Mouse (Mus musculus): ENCODE data around the gene Rap1b. TPM values are rescaled to one million over a fixed set of nuclear protein-coding genes. Genes with fewer than 3 reads are reported as not detected.
"Not testable (repeated sequence)": the region's sequence is repeated elsewhere in the genome, so short reads cannot be mapped to it uniquely, and the experiment has no call there.

Rap1b gene
- polyA plus RNA-seq (2012; rRNA removed) = 54.9 and 55.9 TPM in 2 replicates

DNA sequence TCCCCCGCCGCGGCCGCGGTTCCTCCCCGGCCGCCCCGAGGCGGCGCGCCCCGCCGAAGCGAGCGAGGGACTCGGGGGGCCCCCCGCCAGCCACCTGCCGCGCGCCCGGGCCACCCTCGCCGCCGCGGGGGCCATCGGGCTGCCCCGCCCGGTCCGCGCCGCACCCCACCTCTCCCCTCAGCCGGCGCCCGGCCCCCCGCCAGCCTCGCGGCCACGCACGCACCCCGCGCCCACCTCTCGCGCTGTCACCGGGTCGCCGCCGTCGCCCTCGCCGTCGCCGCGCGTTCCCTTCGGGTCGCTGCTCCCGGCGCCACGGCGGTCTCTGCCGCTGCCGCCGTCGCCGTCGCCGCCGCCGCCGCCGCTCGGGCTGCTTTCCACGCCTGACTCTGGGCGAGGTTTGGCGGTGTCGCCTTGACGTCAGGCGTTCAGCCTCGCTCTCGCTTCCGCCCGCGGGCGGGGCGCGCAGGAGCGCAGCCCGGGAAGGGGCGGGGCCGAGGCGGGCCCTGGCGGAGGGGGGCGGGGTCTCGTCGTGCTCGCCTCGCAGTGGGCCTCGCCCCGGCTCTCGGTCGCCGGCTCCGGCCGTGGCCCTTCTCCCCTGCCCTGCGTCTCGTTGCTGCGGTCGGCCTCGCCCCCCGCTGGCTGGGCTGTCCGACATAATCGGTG, at the start of gene Rap1b:
Gene Rap1b, minus strand, starts transcription at position 439 of the 663 bp plus-strand sequence.
- H3K27ac ChIP-seq (ENCODE audit: insufficient read depth, low read length) = peak within 1 kb of the TSS; percentile 83
- no peak for TF ChIP-seq CTCF (IDR thresholded peaks at IDR 0.05; ENCODE audit: extremely low read depth, insufficient read depth, low read length)
- peak; percentile 66; the same call in 1 of the 2 replicates for TF ChIP-seq POLR2A (IDR thresholded peaks at IDR 0.05; ENCODE audit: extremely low read depth, insufficient read depth, low read length)
- peaks cover 4% of the 10 kb centered on the region for H3K4me1 ChIP-seq (ENCODE audit: control insufficient read depth, insufficient read depth, low read length)
- H3K4me3 ChIP-seq (ENCODE audit: insufficient read depth, low read length) = peak within 1 kb of the TSS; percentile 56

DNA sequence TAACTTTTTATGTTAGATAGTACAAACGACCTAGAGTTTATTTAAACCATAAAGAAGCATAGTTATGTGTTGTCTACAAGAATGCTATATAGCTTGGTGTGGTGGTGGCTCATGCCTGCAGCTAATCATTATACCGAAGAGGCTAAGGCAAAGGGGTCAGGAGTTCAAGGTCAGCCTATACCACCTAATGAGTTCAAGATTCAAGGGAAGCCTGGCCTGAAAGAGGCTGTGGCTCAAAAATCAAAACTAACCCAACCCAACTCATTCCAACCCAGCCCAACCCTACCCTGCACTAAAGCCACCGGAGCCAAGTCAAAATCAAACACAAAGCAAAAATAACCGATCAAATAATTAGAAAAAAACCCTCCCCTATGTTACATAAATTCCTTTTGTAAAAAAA, 49.4 kb upstream of the Rap1b start:
- Histone ChIP-seq H3K4me3 (ENCODE audit: insufficient read depth, low read length) (no peak overlapping the region), H3K27ac (ENCODE audit: insufficient read depth, low read length) (no peak overlapping the region), H3K4me1 (ENCODE audit: control insufficient read depth, insufficient read depth, low read length) (no peaks in the 10 kb centered on the region)
- TF ChIP-seq POLR2A (IDR thresholded peaks at IDR 0.05; ENCODE audit: extremely low read depth, insufficient read depth, low read length) (no peak), CTCF (IDR thresholded peaks at IDR 0.05; ENCODE audit: extremely low read depth, insufficient read depth, low read length) (no peak)

DNA sequence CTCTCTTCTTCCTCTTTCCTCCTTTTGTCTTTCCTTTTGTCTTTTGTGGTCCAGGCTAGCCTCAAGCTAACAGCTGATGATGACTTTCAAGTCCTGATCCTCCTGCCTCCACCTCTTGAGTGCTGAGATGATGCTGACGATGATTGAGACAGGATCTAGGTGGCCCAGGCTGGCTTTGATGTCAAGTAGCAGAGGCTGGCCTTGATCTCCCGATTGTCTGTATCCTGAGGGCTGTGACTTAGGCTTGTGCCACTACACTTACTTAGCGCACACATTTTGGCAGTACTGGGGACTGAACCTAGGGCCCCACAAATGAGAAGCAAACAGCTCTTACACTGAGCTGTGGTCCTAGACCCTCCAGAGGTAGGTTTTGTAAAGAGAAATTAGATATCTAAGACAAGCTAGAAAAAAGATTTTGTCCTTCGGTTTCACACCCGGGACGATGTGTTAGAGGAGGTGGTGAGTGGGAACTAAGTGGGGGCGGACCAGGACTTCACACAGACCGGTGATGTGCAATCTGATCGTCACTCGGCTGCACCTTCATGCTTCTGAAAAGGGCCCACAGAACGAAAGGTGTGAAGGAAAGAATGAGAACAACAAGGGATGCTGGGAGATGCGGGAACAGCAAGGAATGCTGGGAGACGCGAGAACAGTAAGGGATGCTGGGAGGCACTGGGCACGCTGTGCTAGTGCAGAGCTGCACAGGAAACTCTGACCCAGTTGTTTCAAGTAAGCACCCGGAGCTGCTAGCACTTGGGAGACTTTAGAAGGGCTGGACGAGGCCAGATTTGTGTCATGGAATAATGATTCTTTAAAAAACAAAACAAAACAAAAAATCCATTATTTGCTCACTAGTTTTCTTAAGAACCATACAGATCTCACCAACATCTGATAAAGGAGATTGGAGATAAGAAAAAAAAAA, 48.5 kb upstream of the Rap1b start:
- no peak for TF ChIP-seq CTCF (IDR thresholded peaks at IDR 0.05; ENCODE audit: extremely low read depth, insufficient read depth, low read length)
- no peak for TF ChIP-seq POLR2A (IDR thresholded peaks at IDR 0.05; ENCODE audit: extremely low read depth, insufficient read depth, low read length)
- Histone ChIP-seq H3K4me1 (ENCODE audit: control insufficient read depth, insufficient read depth, low read length) (no peaks in the 10 kb centered on the region), H3K27ac (ENCODE audit: insufficient read depth, low read length) (no peak overlapping the region), H3K4me3 (ENCODE audit: insufficient read depth, low read length) (no peak overlapping the region)

DNA sequence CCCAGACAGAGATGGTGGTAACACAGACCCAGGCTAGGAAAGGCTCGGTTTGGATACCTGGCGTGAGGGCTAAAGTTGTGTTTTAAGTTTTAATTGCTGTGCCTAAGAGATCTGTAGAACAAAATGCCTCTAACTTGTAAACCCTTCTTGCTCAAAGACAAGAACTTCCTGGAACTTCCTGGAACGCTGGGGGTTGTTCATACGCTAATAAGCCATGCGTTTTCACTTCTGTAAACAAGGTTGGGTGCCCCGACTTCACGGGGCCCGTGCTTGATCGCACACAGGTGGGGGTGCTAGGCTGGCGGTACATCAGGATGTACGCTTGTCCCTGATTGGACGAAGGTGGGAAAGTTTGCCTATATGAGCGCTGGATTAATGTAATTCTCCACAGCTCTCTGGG, 47.3 kb upstream of the Rap1b start:
- not testable (repeated sequence) for H3K4me3 ChIP-seq (ENCODE audit: insufficient read depth, low read length); H3K27ac ChIP-seq (ENCODE audit: insufficient read depth, low read length); H3K4me1 ChIP-seq (ENCODE audit: control insufficient read depth, insufficient read depth, low read length)

DNA sequence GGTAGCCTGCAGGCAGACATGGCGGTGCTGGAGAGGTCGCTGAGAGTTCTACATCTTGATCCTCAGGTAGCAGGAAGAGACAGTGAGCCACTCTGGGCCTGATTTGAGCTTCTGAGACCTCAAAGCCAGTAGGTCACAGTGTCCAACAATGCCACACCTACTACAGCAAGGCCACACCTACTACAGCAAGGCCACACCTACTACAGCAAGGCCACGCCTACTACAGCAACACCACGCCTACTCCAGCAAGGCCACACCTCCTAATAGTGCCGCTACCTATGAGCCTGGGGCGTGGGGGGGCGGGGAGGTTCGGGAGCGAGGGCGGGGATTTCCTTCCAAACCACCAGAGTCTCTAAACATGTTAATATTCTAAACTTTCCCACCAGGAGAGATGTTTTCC, 45.5 kb upstream of the Rap1b start:
- Histone ChIP-seq H3K27ac (ENCODE audit: insufficient read depth, low read length) (no peak overlapping the region), H3K4me1 (ENCODE audit: control insufficient read depth, insufficient read depth, low read length) (no peaks in the 10 kb centered on the region), H3K4me3 (ENCODE audit: insufficient read depth, low read length) (no peak overlapping the region)
- TF ChIP-seq CTCF (IDR thresholded peaks at IDR 0.05; ENCODE audit: extremely low read depth, insufficient read depth, low read length) (no peak), POLR2A (IDR thresholded peaks at IDR 0.05; ENCODE audit: extremely low read depth, insufficient read depth, low read length) (no peak)

DNA sequence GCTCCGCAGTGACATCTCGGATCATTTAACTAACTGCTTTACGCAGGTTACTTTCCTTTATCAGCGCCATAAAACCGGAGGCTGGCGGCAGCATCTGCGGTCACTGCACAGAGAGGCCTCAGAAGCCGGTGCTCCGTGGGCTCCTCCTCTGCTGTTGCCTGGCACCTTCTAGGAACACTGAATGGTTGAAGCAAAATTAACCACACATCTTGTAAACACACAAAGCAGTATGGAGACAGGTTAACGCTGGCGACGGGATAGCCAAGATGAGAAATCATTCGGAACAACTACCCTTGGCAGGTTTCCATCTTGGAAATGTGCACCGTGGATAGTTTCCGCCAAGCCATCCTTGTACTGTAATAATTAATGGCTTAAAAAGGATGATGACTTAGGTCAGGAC, 43.0 kb upstream of the Rap1b start:
- no peak overlapping the region for H3K4me3 ChIP-seq (ENCODE audit: insufficient read depth, low read length)
- H3K4me1 ChIP-seq (ENCODE audit: control insufficient read depth, insufficient read depth, low read length) = no peaks in the 10 kb centered on the region
- TF ChIP-seq CTCF (IDR thresholded peaks at IDR 0.05; ENCODE audit: extremely low read depth, insufficient read depth, low read length) = no peak
- no peak for TF ChIP-seq POLR2A (IDR thresholded peaks at IDR 0.05; ENCODE audit: extremely low read depth, insufficient read depth, low read length)
- no peak overlapping the region for H3K27ac ChIP-seq (ENCODE audit: insufficient read depth, low read length)

DNA sequence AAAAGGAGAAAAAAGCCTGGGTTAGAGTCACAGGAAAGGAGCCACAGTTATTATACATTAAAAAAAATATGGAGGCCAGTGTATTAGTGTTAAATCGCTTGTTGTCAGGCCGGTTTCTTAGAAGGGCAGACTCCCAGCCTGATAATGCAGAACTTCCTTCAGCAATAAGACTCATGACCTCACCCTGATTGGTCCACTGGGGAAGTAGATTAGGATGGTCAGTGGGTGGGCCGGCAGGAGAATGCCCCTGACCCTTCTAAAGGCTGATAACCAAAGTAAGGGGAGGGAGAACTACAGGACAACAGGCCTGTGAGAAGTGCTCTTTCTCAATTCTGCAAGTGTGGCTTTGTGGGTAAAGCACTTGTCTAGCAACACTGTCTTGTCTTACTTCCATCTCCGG, 39.5 kb upstream of the Rap1b start:
- Histone ChIP-seq H3K4me3 (ENCODE audit: insufficient read depth, low read length) (no peak overlapping the region), H3K27ac (ENCODE audit: insufficient read depth, low read length) (no peak overlapping the region), H3K4me1 (ENCODE audit: control insufficient read depth, insufficient read depth, low read length) (no peaks in the 10 kb centered on the region)
- no peak for TF ChIP-seq POLR2A (IDR thresholded peaks at IDR 0.05; ENCODE audit: extremely low read depth, insufficient read depth, low read length)

DNA sequence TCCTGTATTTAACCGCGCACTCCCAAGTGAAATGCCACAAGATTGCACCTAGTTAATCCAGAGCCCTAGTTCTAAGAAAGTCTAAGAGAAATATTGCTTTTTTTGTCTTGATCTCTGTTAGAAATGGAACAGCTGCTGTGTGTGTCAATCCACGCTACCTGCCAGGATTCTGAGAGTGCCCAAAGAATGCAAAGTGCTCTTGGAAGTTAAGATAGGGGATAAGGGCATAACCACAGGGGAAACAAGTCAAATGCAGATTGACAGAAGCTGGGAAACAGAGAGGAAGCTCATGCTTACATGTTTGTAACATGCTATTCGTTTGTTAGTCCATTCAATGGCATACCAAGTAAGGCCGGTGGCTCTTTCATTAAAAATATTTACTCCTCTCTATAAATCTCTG, 38.9 kb upstream of the Rap1b start:
- Histone ChIP-seq H3K4me1 (ENCODE audit: control insufficient read depth, insufficient read depth, low read length) (no peaks in the 10 kb centered on the region), H3K27ac (ENCODE audit: insufficient read depth, low read length) (no peak overlapping the region), H3K4me3 (ENCODE audit: insufficient read depth, low read length) (no peak overlapping the region)
- no peak for TF ChIP-seq POLR2A (IDR thresholded peaks at IDR 0.05; ENCODE audit: extremely low read depth, insufficient read depth, low read length)
- TF ChIP-seq CTCF (IDR thresholded peaks at IDR 0.05; ENCODE audit: extremely low read depth, insufficient read depth, low read length) = no peak

DNA sequence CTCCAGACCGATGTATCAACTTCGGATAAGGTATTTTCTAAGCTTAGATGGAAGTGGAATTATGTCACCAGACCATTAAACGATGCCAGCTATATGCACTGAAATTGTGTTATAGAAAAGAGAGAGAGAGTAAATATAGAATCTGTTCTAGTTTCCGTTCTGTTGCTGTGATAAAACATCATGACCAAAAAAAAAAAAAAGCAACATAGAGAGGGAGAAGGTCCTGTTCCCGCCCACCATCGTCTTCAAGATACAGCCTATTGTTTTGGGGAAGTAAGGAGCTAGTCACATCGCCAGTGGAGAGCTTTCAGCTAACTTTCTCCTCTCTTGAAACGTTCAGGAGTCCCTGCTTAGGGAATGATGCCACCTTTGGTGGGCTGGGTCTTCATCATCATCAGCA, 37.6 kb upstream of the Rap1b start:
- TF ChIP-seq POLR2A (IDR thresholded peaks at IDR 0.05; ENCODE audit: extremely low read depth, insufficient read depth, low read length) = no peak
- TF ChIP-seq CTCF (IDR thresholded peaks at IDR 0.05; ENCODE audit: extremely low read depth, insufficient read depth, low read length) = no peak

DNA sequence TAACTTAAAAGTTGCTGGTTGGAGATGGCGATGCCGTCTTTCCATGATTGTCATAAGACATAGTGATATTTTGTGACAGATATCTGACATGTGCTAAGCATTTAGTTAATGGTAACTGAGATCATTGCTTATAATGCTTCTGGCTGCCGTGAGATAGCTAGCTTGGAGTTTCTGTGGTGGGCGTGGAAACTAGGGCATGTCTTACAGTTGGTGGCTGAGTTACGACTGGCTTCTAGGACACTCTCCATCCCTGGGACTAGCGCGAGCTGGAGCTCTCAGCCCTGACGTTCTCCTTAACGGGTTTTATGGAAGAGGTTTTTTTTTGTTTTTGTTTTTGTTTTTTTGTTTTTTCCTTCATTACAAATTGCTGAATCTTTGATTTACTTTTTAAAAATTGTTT, 32.8 kb upstream of the Rap1b start:
- no peak overlapping the region for H3K4me3 ChIP-seq (ENCODE audit: insufficient read depth, low read length)
- TF ChIP-seq POLR2A (IDR thresholded peaks at IDR 0.05; ENCODE audit: extremely low read depth, insufficient read depth, low read length) (no peak), CTCF (IDR thresholded peaks at IDR 0.05; ENCODE audit: extremely low read depth, insufficient read depth, low read length) (no peak)
- peaks cover 5% of the 10 kb centered on the region for H3K4me1 ChIP-seq (ENCODE audit: control insufficient read depth, insufficient read depth, low read length)
- no peak overlapping the region for H3K27ac ChIP-seq (ENCODE audit: insufficient read depth, low read length)

More for the DNA sequence above, 37.6 kb upstream of the Rap1b start:
- Histone ChIP-seq H3K27ac (ENCODE audit: insufficient read depth, low read length) (no peak overlapping the region), H3K4me3 (ENCODE audit: insufficient read depth, low read length) (no peak overlapping the region), H3K4me1 (ENCODE audit: control insufficient read depth, insufficient read depth, low read length) (no peaks in the 10 kb centered on the region)
